In genomic region chrX:36235652-36236051, GRCm38 (mm10) we compare ENCODE assay signal across 20 mouse cellular contexts. TPM values are rescaled to one million over a fixed set of nuclear protein-coding genes. Genes with fewer than 3 reads are reported as not detected.
"Had no signal": no experiment of that assay in that cellular context is flagged by ENCODE, and none has a peak within 500 bp of the region (broad histone marks: within the 10 kb centered on the region; RNA-seq: fewer than 3 reads in every experiment).

No protein-coding gene starts in this region.

- H3K4me2 ChIP-seq: liver, embryonic 13.5 days; midbrain, embryonic 11.5 days; midbrain, embryonic 15.5 days had no signal

- DNase-seq: kidney, adult 18-20 months; kidney, adult 9 months; kidney, postnatal 14 days; kidney, postnatal 4 days; liver, embryonic 13.5 days; lung, adult 2 months; lung, postnatal 14 days; lung, postnatal 4 days; right cerebral cortex, postnatal 25 days; thymus, adult 18-20 months; thymus, postnatal 36 days had no signal

- H3K27me3 ChIP-seq: liver, embryonic 13.5 days; midbrain, embryonic 15.5 days had no signal

- H3K36me3 ChIP-seq: liver, embryonic 13.5 days; midbrain, embryonic 15.5 days had no signal

- H3K27ac ChIP-seq: liver, embryonic 13.5 days; midbrain, embryonic 15.5 days had no signal

- H3K4me1 ChIP-seq: liver, embryonic 13.5 days; midbrain, embryonic 15.5 days had no signal

- ATAC-seq: inflammation-experienced regulatory T-cells, adult 6 months; intestine, embryonic 16.5 days; midbrain, embryonic 15.5 days had no signal

- H3K4me3 ChIP-seq: liver, embryonic 13.5 days; midbrain, embryonic 15.5 days; myocyte had no signal

- H3K9me3 ChIP-seq: liver, embryonic 13.5 days; midbrain, embryonic 15.5 days had no signal

- H3K9ac ChIP-seq: liver, embryonic 13.5 days; midbrain, embryonic 15.5 days had no signal

RNA-seq across cellular contexts. Expression of gene Zcchc12, which starts 39.9 kb away (rescaled TPM):
- total RNA-seq: liver, adult 2 months; megakaryocyte-erythroid progenitor cell, adult 5-6 weeks; monocyte, adult 5-6 weeks had no signal
- polyA plus RNA-seq: liver, adult 2 months; spleen, adult 2 months had no signal
